Mouse (Mus musculus) CH12.LX (cell line): Measurements from ENCODE around the gene Caly. TPM values are rescaled to one million over a fixed set of nuclear protein-coding genes. Genes with fewer than 3 reads are reported as not detected.

Experiments used
- DNase-seq: peaks from one replicate; pipeline ENCODE4 v3.0.0-alpha.2; 2013; ENCODE audit errors: extremely low read depth
- H3K27ac ChIP-seq: 2 replicates; pipeline ENCODE4 v1.5.1; 2012; ENCODE audit warnings: low read depth, mild to moderate bottlenecking, control low read depth, moderate library complexity; ENCODE audit not compliant: insufficient read depth
- H3K27me3 ChIP-seq: replicated peaks from 2 replicates; pipeline ENCODE3; 2012; ENCODE audit warnings: inconsistent platforms
- H3K36me3 ChIP-seq, 2 experiments: replicated peaks in 1 of 2; 2 replicates each; pipeline versions ENCODE3 to v1.6.1; 2012; ENCODE audit warnings: inconsistent platforms in 1 of 2, low read length in 1 of 2, mild to moderate bottlenecking in 1 of 2, mixed read lengths in 1 of 2, moderate library complexity in 1 of 2; ENCODE audit not compliant: control insufficient read depth in 1 of 2, insufficient read depth in 1 of 2
- H3K4me1 ChIP-seq, 2 experiments: 2 replicates each; pipeline ENCODE4 v1.6.1; 2012; ENCODE audit warnings: inconsistent platforms in 1 of 2, moderate library complexity in 1 of 2; ENCODE audit not compliant: insufficient read depth in 2 of 2, control insufficient read depth in 1 of 2
- H3K4me2 ChIP-seq: 2 replicates; pipeline ENCODE4 v1.6.1; 2012; ENCODE audit warnings: low read depth, mild to moderate bottlenecking, control low read depth; ENCODE audit not compliant: poor library complexity, insufficient read depth, severe bottlenecking
- H3K4me3 ChIP-seq, 3 experiments: fragments of 150-350 bp in 1 of 3; sonication (generic) in 1 of 3; replicated peaks in 1 of 3; 2 replicates each; pipeline versions ENCODE3 to v1.5.1; 2011 to 2012; ENCODE audit warnings: low read depth in 2 of 3, low read length in 2 of 3, mild to moderate bottlenecking in 2 of 3, moderate library complexity in 2 of 3, control low read depth in 1 of 3, improper control_type of control experiment in 1 of 3, inconsistent platforms in 1 of 3, mixed read lengths in 1 of 3; ENCODE audit not compliant: poor library complexity in 1 of 3
- H3K79me2 ChIP-seq: replicated peaks from 2 replicates; pipeline ENCODE4 v1.6.1; 2012; ENCODE audit warnings: mild to moderate bottlenecking, moderate library complexity; ENCODE audit not compliant: control insufficient read depth, poor library complexity, insufficient read depth, severe bottlenecking; ENCODE audit errors: extremely low read depth
- H3K9ac ChIP-seq: 2 replicates; pipeline ENCODE4 v1.6.1; 2012; ENCODE audit warnings: low read depth, mild to moderate bottlenecking, control low read depth, moderate library complexity; ENCODE audit not compliant: insufficient read depth
- H3K9me3 ChIP-seq: replicated peaks from 2 replicates; pipeline ENCODE3; 2012; ENCODE audit warnings: low read length, inconsistent platforms, mixed read lengths
- BHLHE40 ChIP-seq: IDR thresholded peaks from 2 replicates; pipeline ENCODE4 v1.6.1; 2011; ENCODE audit warnings: mild to moderate bottlenecking, low read depth, low read length, improper control_type of control experiment
- CHD1 ChIP-seq: IDR thresholded peaks from 2 replicates; pipeline ENCODE4 v1.6.1; 2012; ENCODE audit warnings: low read depth, low read length, improper control_type of control experiment, inconsistent platforms
- CHD2 ChIP-seq: IDR thresholded peaks from 2 replicates; pipeline ENCODE4 v1.6.1; 2011; ENCODE audit warnings: low read length, improper control_type of control experiment
- CTCF ChIP-seq, 2 experiments: IDR thresholded peaks in 1 of 2; conservative IDR thresholded peaks in 1 of 2; 2 replicates each; pipeline ENCODE4 v1.5.1; 2011 to 2012; ENCODE audit warnings: low read depth in 2 of 2, low read length in 2 of 2, improper control_type of control experiment in 1 of 2, inconsistent platforms in 1 of 2, mild to moderate bottlenecking in 1 of 2, moderate library complexity in 1 of 2
- E2F4 ChIP-seq: IDR thresholded peaks from 2 replicates; pipeline ENCODE4 v1.6.1; 2011; ENCODE audit warnings: low read depth, low read length, improper control_type of control experiment; ENCODE audit not compliant: insufficient replicate concordance
- ELF1 ChIP-seq: IDR thresholded peaks from 2 replicates; pipeline ENCODE4 v1.6.1; 2014; ENCODE audit warnings: low read depth, mild to moderate bottlenecking, inconsistent platforms, low read length, improper control_type of control experiment
- EP300 ChIP-seq: IDR thresholded peaks from 2 replicates; pipeline ENCODE4 v1.6.1; 2011; ENCODE audit warnings: low read length, improper control_type of control experiment
- ETS1 ChIP-seq: conservative IDR thresholded peaks from 2 replicates; pipeline ENCODE4 v1.6.1; 2012; ENCODE audit warnings: low read depth, mild to moderate bottlenecking, inconsistent platforms, low read length, improper control_type of control experiment, moderate library complexity
- HCFC1 ChIP-seq: IDR thresholded peaks from 2 replicates; pipeline ENCODE4 v1.6.1; 2012; ENCODE audit warnings: low read depth, mild to moderate bottlenecking, inconsistent platforms, low read length, improper control_type of control experiment
- IRF4 ChIP-seq: IDR thresholded peaks from 2 replicates; pipeline ENCODE4 v1.6.1; 2014; ENCODE audit warnings: low read depth, mild to moderate bottlenecking, inconsistent platforms, low read length, improper control_type of control experiment
- JUND ChIP-seq: conservative IDR thresholded peaks from 2 replicates; pipeline ENCODE4 v1.6.1; 2011; ENCODE audit warnings: low read depth, low read length, improper control_type of control experiment
- KAT2A ChIP-seq: IDR thresholded peaks from 2 replicates; pipeline ENCODE4 v1.6.1; 2012; ENCODE audit warnings: low read length, improper control_type of control experiment, inconsistent platforms; ENCODE audit not compliant: insufficient replicate concordance
- MAFK ChIP-seq: IDR thresholded peaks from 2 replicates; pipeline ENCODE4 v1.6.1; 2011; ENCODE audit warnings: low read length, improper control_type of control experiment; ENCODE audit not compliant: insufficient replicate concordance
- MXI1 ChIP-seq: IDR thresholded peaks from 2 replicates; pipeline ENCODE4 v1.6.1; 2011; ENCODE audit warnings: mild to moderate bottlenecking, low read depth, low read length, improper control_type of control experiment
- MYC ChIP-seq: IDR thresholded peaks from 2 replicates; pipeline ENCODE4 v1.6.1; 2011; ENCODE audit warnings: low read depth, mild to moderate bottlenecking, improper control_type of control experiment, low read length
- NELFE ChIP-seq: IDR thresholded peaks from 2 replicates; pipeline ENCODE4 v1.6.1; 2011; ENCODE audit warnings: low read depth, low read length, improper control_type of control experiment
- PAX5 ChIP-seq: IDR thresholded peaks from 2 replicates; pipeline ENCODE4 v1.6.1; 2012; ENCODE audit warnings: low read length, inconsistent platforms, mixed read lengths
- POLR2A ChIP-seq: IDR thresholded peaks from 2 replicates; pipeline ENCODE4 v1.6.1; 2011; ENCODE audit warnings: low read depth, mild to moderate bottlenecking, improper control_type of control experiment, low read length
- POLR2AphosphoS2 ChIP-seq: IDR thresholded peaks from 2 replicates; pipeline ENCODE4 v1.6.1; 2011; ENCODE audit warnings: low read depth, low read length, improper control_type of control experiment
- RCOR1 ChIP-seq: conservative IDR thresholded peaks from 2 replicates; pipeline ENCODE4 v1.6.1; 2012; ENCODE audit warnings: low read depth, mild to moderate bottlenecking, inconsistent platforms, low read length, improper control_type of control experiment
- SIN3A ChIP-seq: IDR thresholded peaks from 2 replicates; pipeline ENCODE4 v1.6.1; 2012; ENCODE audit warnings: low read length, improper control_type of control experiment, inconsistent platforms
- TCF12 ChIP-seq: IDR thresholded peaks from 2 replicates; pipeline ENCODE4 v1.6.1; 2014; ENCODE audit warnings: low read depth, mild to moderate bottlenecking, inconsistent platforms, low read length, improper control_type of control experiment
- ZC3H11A ChIP-seq: IDR thresholded peaks from 2 replicates; pipeline ENCODE4 v1.6.1; 2012; ENCODE audit warnings: low read depth, mild to moderate bottlenecking, inconsistent platforms, low read length, improper control_type of control experiment
- ZMIZ1 ChIP-seq: IDR thresholded peaks from 2 replicates; pipeline ENCODE4 v1.6.1; 2012; ENCODE audit warnings: low read depth, mild to moderate bottlenecking, inconsistent platforms, low read length, improper control_type of control experiment
- dilution Hi-C: fragments of 300-500 bp; cut with MboI; formaldehyde crosslinking; loops from 2 replicates; pipeline ENCODE4 v1.14.3; 2020; ENCODE audit warnings: low sequenced_read_pairs; ENCODE audit not compliant: extremely low pct_unique_long_range_greater_than_20kb, extremely low pct_ligation_motif_present
- in situ Hi-C: fragments of 300-500 bp; cut with MboI; formaldehyde crosslinking; loops from 3 replicates; pipeline ENCODE4 v1.14.3; 2019; ENCODE audit warnings: low sequenced_read_pairs, low pct_ligation_motif_present, low pct_unique_long_range_greater_than_20kb, mixed read lengths
- polyA plus RNA-seq: library from polyadenylated mRNA; unstranded; fragments of >175 nt; gene quantifications from 2 replicates; pipeline ENCODE4 v1.2.1, GENCODE M21; 2012; ENCODE audit warnings: low read depth; ENCODE audit not compliant: insufficient read length
- total RNA-seq, 2 experiments: library from RNA; depleted of rRNA; stranded (reverse); fragments of 300-350 nt in 1 of 2; fragments of >200 nt in 1 of 2; gene quantifications; 2 replicates each; pipeline ENCODE4 v1.2.3; 2012 to 2014

Caly gene
- total and polyA plus RNA-seq, 3 experiments = not detected

GRCm38 (mm10) chr7:140094954-140095353 is 12.6 kb upstream of the Caly start:
- Histone ChIP-seq H3K9ac (no peak overlapping the region), H3K79me2 (no peaks in the 10 kb centered on the region), H3K36me3 (no peaks in the 10 kb centered on the region), H3K27ac (no peak overlapping the region), H3K4me2 (no peak overlapping the region), H3K9me3 (no peaks in the 10 kb centered on the region), H3K4me3 (no peak overlapping the region), H3K4me1 (peaks cover 0 to 10% of the 10 kb centered on the region in 2 experiments; a peak in 1 of 4 replicates), H3K27me3 (no peaks in the 10 kb centered on the region)
- in situ Hi-C loops = loop anchor here (5.0 to 25.0 kb wide), 2 partner anchors 42 to 742 kb away; partner anchors contain the start of genes Mtg1, Odf3, Scgb1c1 and Urah
- no peak for DNase-seq
- TF ChIP-seq KAT2A = no peak
- TF ChIP-seq POLR2AphosphoS2 = no peak
- no peak for TF ChIP-seq BHLHE40
- no peak for TF ChIP-seq ZC3H11A
- no peak for TF ChIP-seq SIN3A
- no peak for TF ChIP-seq RCOR1
- no peak for TF ChIP-seq CTCF (conservative IDR thresholded peaks at IDR 0.05 in 1 of 2, IDR thresholded peaks at IDR 0.05 in 1 of 2; ENCODE audit: low read depth in 2 of 2, low read length in 2 of 2)
- TF ChIP-seq ETS1 = no peak
- TF ChIP-seq MAFK = no peak
- no peak for TF ChIP-seq ELF1
- no peak for TF ChIP-seq JUND
- TF ChIP-seq EP300 = no peak
- no peak for TF ChIP-seq TCF12
- TF ChIP-seq MYC = no peak
- TF ChIP-seq ZMIZ1 = no peak
- TF ChIP-seq NELFE = no peak
- no peak for TF ChIP-seq MXI1
- TF ChIP-seq CHD2 = no peak
- no peak for TF ChIP-seq POLR2A
- dilution Hi-C loops = no loop called here

GRCm38 (mm10) chr7:140092924-140093528 is 10.7 kb upstream of the Caly start, which contains the start of gene Prap1:
Prap1 (plus strand) TSS chr7:140093395.
- in situ Hi-C loops = loop anchor here (25.0 kb wide), 1 partner anchor 744 kb away; the partner anchor contains the start of genes Odf3, Scgb1c1 and Urah
- TF ChIP-seq CHD1 (no peak), PAX5 (no peak), CTCF (conservative IDR thresholded peaks at IDR 0.05 in 1 of 2, IDR thresholded peaks at IDR 0.05 in 1 of 2; ENCODE audit: low read depth in 2 of 2, low read length in 2 of 2) (no peak), CHD2 (no peak), TCF12 (no peak), SIN3A (no peak), KAT2A (no peak), HCFC1 (no peak), POLR2AphosphoS2 (no peak), IRF4 (no peak), MYC (no peak), E2F4 (no peak), ZC3H11A (no peak)
- no peak within 1 kb of the TSS for H3K9ac ChIP-seq
- H3K4me3 ChIP-seq = no peak within 1 kb of the TSS
- no peak within 1 kb of the TSS; the same call in 1 of the 2 replicates for H3K27ac ChIP-seq
- dilution Hi-C loops = no loop called here
- no peaks in the 10 kb centered on the region for H3K27me3 ChIP-seq
- H3K36me3 ChIP-seq = no peaks in the 10 kb centered on the region
- DNase-seq = no peak
- H3K9me3 ChIP-seq = no peaks in the 10 kb centered on the region
- H3K4me2 ChIP-seq = no peak within 1 kb of the TSS
- H3K4me1 ChIP-seq = peaks cover 0 to 10% of the 10 kb centered on the region in 2 experiments; a peak in 1 of 4 replicates
- no peaks in the 10 kb centered on the region for H3K79me2 ChIP-seq
